Mouse (Mus musculus) liver, embryonic 14.5 days (tissue): ENCODE results near the gene Ctf2. TPM values are rescaled to one million over a fixed set of nuclear protein-coding genes. Genes with fewer than 3 reads are reported as not detected.
A peak's percentile ranks its signal among the peaks of the same experiment; 100 is the strongest.

Experiments
- ATAC-seq: fragments of 200-750 bp; cut with Nextera tagmentation; 2 replicates; pipeline ENCODE4 v1.8.0; 2017; ENCODE audit warnings: moderate number of reproducible peaks, mild to moderate bottlenecking, moderate library complexity; ENCODE audit not compliant: insufficient read depth
- DNase-seq, 3 experiments: peaks; one replicate each; pipeline ENCODE4 v3.0.0-alpha.2; 2012 to 2013; ENCODE audit warnings: low read depth in 3 of 3, low spot score in 3 of 3
- H3K27ac ChIP-seq: fragments of 300-500 bp; sonication (generic); 2 replicates; pipeline ENCODE4 v1.5.1; 2014; ENCODE audit warnings: moderate library complexity, mild to moderate bottlenecking, control low read depth, inconsistent platforms
- H3K27me3 ChIP-seq: fragments of 300-500 bp; sonication (generic); 2 replicates; pipeline ENCODE4 v1.6.1; 2014; ENCODE audit warnings: mild to moderate bottlenecking, low read length, moderate library complexity; ENCODE audit not compliant: control insufficient read depth, insufficient read depth
- H3K36me3 ChIP-seq: fragments of 300-500 bp; sonication (generic); replicated peaks from 2 replicates; pipeline ENCODE4 v1.6.1; 2014; ENCODE audit warnings: low read depth; ENCODE audit not compliant: control insufficient read depth, insufficient read depth
- H3K4me1 ChIP-seq, 2 experiments: fragments of 200-500 bp in 1 of 2; fragments of 300-500 bp in 1 of 2; sonication (generic) in 1 of 2; replicated peaks; 2 replicates each; pipeline ENCODE4 v1.6.1; 2012 to 2014; ENCODE audit warnings: antibody characterized with exemption in 1 of 2, inconsistent platforms in 1 of 2, low read length in 1 of 2; ENCODE audit not compliant: control insufficient read depth in 2 of 2, insufficient read depth in 2 of 2
- H3K4me2 ChIP-seq: fragments of 300-500 bp; sonication (generic); 2 replicates; pipeline ENCODE4 v1.6.1; 2014; ENCODE audit warnings: low read depth, mild to moderate bottlenecking, control low read depth, moderate library complexity
- H3K4me3 ChIP-seq, 2 experiments: fragments of 200-500 bp in 1 of 2; fragments of 300-500 bp in 1 of 2; sonication (generic) in 1 of 2; 2 replicates each; pipeline ENCODE4 v1.5.1; 2012 to 2014; ENCODE audit warnings: low read depth in 2 of 2, low read length in 2 of 2, mild to moderate bottlenecking in 2 of 2, control low read depth in 1 of 2, inconsistent platforms in 1 of 2, moderate library complexity in 1 of 2; ENCODE audit not compliant: insufficient read depth in 1 of 2
- H3K9ac ChIP-seq: fragments of 300-500 bp; sonication (generic); replicated peaks from 2 replicates; pipeline ENCODE4 v1.6.1; 2014; ENCODE audit warnings: mild to moderate bottlenecking, control low read depth, moderate library complexity
- H3K9me3 ChIP-seq: fragments of 300-500 bp; sonication (generic); 2 replicates; pipeline ENCODE4 v1.6.1; 2016; ENCODE audit warnings: low read length, mixed read lengths; ENCODE audit not compliant: control insufficient read depth
- CTCF ChIP-seq: IDR thresholded peaks from 2 replicates; pipeline ENCODE4 v1.5.1; 2016; ENCODE audit warnings: antibody characterized with exemption, low read depth, control low read depth
- EP300 ChIP-seq: IDR thresholded peaks from 2 replicates; pipeline ENCODE4 v1.6.1; 2016; ENCODE audit warnings: antibody characterized with exemption, low read depth
- WGBS: fragments of 180-500 bp; shearing (Covaris S2); extraction: QIAGEN DNeasy Blood & Tissue Kit; methylation state at CpG from one replicate; pipeline ENCODE4 v1.1.7; 2014; ENCODE audit not compliant: insufficient replicate concordance; 5-methylcytosine and 5-hydroxymethylcytosine counted together
- polyA plus RNA-seq, 2 experiments: library from polyadenylated mRNA; depleted of rRNA in 1 of 2; stranded (reverse) in 1 of 2; unstranded in 1 of 2; fragments of >200 nt; fragmentation: Nextera tagmentation in 1 of 2; extraction: Ambion mirVana in 1 of 2; gene quantifications; 2 replicates each; pipeline versions ENCODE4 v1.2.1 to v1.2.3; 2012 to 2014

Gene Ctf2
- polyA plus RNA-seq, 2 experiments, result 0.05 TPM; not detected in 1

DNA sequence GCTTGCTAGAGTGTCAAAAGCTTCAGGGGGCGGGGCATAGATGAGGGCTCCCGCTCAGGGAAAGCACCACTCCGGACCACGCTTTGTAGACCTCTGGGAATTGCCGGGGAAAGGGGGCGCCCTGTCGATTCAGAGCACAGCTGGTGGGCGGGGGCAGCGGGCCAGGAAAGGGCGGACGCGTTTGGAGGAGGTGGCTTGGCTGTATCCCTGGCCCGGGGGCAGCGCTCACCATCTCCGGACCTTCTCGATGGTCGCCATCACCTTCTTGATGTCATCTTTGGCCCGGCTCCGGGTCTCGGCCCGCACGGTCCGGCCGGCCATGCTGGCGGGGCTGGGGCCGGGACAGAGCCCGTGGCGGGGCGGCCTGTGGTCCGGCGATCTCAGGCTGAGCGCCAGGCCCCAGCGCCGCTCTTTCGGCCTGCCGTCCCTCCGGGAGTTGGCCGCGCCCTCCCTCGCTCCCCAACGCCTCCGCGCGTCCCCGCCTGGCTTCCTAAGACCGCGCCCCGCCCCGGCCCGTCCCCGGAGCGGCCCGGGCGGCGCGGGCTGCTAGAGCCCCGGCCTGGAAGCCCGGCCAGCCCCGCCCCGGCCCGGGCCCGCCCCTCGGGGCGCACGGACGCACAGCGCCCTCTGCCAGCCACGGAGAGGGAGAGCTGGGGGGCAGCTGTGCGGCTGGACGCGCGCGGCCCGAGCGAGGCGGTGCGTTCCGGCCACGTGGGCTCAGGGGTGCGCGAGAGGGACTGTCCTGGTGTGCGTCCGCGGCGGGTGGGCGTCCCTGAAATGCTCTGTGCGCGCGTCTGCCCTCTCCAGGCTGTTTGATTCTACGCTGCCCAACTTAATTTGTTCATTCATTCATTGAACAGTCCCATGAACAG, 23.5 kb downstream of the Ctf2 start, which contains the start of gene Bcl7c:
Gene Bcl7c, minus strand, starts transcription at position 727 of the 872 bp plus-strand sequence.
- Histone ChIP-seq H3K27me3 (no peaks in the 10 kb centered on the region), H3K4me2 (peak within 1 kb of the TSS; percentile 78), H3K4me3 (peak within 1 kb of the TSS; percentile 67 to 75), H3K4me1 (peaks cover 6 to 34% of the 10 kb centered on the region in 2 experiments), H3K27ac (peak within 1 kb of the TSS; percentile 65), H3K36me3 (no peaks in the 10 kb centered on the region), H3K9me3 (no peaks in the 10 kb centered on the region), H3K9ac (peak within 1 kb of the TSS; percentile 78)
- under 1% methylated on average over 88 of the region's 90 CpGs for WGBS
- TF ChIP-seq CTCF, result peak; percentile 56
- no peak for TF ChIP-seq EP300
- ATAC-seq, result peak; percentile 90
- peak; percentile 81 to 83 (median 82) for DNase-seq

GRCm38 (mm10) chr7:127707957-127708206, 24.1 kb downstream of the Ctf2 start:
- Histone ChIP-seq H3K36me3 (no peaks in the 10 kb centered on the region), H3K27me3 (no peaks in the 10 kb centered on the region), H3K27ac (peak overlapping the region; percentile 36), H3K9ac (peak overlapping the region; percentile 78), H3K4me3 (peak overlapping the region; percentile 67 to 75), H3K4me1 (peaks cover 6 to 33% of the 10 kb centered on the region in 2 experiments), H3K9me3 (no peaks in the 10 kb centered on the region), H3K4me2 (peak overlapping the region; percentile 78)
- TF ChIP-seq CTCF, result no peak
- no peak for TF ChIP-seq EP300
- no peak for ATAC-seq
- 0% methylated on average over 5 of the region's 5 CpGs for WGBS
- DNase-seq, result no peak

DNA sequence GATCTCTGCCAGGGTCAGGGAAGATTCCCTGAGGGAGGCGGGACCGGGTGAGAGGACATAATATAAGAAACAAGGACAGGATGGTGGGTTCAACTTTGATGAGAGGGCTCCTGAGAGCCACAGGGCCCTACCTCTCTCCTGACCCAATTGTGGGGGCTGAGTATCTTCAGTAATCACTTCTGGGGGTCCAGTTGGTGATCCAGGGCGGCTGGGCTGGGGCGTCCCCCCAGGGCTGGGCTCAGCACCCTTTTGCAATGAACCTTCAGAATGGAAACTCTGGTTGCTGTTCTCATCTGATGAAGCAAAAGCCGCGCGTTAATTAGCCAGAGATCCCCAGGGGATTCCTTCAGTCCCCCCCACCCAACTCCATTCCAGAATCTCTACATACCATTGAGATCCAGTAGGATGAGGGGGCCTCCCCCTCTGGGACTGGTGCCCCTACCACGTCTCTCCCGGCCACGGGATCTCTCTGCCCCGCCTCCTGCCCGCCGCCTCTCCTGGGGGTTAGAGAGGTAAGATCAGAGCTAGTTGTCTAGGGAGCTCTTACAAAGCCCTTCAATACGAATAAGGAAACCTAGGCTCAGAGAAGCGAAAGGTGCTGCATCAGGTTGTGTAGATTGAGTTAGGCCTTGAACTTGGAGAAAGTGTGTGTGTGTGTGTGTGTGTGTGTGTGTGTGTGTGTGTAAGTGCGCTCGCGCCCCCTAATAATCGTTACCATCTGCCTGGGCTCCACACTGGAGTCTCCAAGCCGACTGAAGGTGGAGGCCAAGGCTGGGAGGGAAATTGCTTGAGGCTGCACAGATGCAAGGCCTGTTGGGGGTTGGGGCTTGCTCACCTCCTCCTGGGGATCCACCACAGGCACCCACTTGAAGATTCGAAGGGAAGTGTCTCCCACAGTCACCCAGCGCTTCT, 24.7 kb downstream of the Ctf2 start:
- WGBS, result 33% methylated on average over 22 of the region's 22 CpGs
- no peak for DNase-seq

DNA sequence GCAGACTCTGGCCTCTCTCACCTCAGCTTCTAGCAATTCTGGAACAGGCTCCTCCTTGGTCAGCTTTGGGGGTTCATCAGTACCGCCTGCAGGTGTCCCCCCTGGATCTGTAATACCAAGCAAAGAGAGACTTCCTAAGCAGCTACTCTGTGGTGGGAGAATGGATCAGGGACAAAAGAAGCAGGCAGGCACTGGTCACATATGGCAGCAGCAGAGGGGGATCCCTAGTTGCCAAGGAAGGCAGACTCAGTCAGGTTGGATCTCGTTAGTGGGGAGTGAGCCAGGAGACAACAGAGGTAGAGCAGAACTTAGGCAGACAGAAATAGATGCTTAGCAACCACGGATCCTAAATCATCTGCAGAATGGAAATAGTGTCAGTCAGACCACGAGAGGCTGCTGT, 26.3 kb downstream of the Ctf2 start:
- H3K9me3 ChIP-seq, result no peaks in the 10 kb centered on the region
- H3K36me3 ChIP-seq, result no peaks in the 10 kb centered on the region
- peaks cover 4 to 16% of the 10 kb centered on the region in 2 experiments for H3K4me1 ChIP-seq
- no peak overlapping the region for H3K4me2 ChIP-seq
- no peak overlapping the region for H3K9ac ChIP-seq
- no peak overlapping the region for H3K4me3 ChIP-seq
- TF ChIP-seq CTCF (no peak), EP300 (no peak)
- DNase-seq (no peak), ATAC-seq (no peak)
- no peak overlapping the region for H3K27ac ChIP-seq
- WGBS, result 53% methylated on average over 4 of the region's 4 CpGs
- H3K27me3 ChIP-seq, result no peaks in the 10 kb centered on the region

More for the DNA sequence above, 24.7 kb downstream of the Ctf2 start:
- Histone ChIP-seq H3K27ac (peak overlapping the region; percentile 36), H3K4me1 (peaks cover 4 to 28% of the 10 kb centered on the region in 2 experiments), H3K9ac (peak overlapping the region; percentile 78), H3K36me3 (no peaks in the 10 kb centered on the region), H3K4me2 (peak overlapping the region; percentile 78), H3K4me3 (peak overlapping the region; percentile 67 to 75), H3K9me3 (no peaks in the 10 kb centered on the region), H3K27me3 (no peaks in the 10 kb centered on the region)
- ATAC-seq, result no peak
- TF ChIP-seq CTCF, result no peak

- H3K4me1 ChIP-seq, result peaks cover 4 to 15% of the 10 kb centered on the region in 2 experiments
- TF ChIP-seq EP300 (no peak), CTCF (no peak)
- DNase-seq, result no peak
- ATAC-seq, result no peak
- no peak overlapping the region for H3K4me2 ChIP-seq
- H3K27ac ChIP-seq, result no peak overlapping the region
- no peak overlapping the region for H3K9ac ChIP-seq
- H3K4me3 ChIP-seq, result no peak overlapping the region
- H3K9me3 ChIP-seq, result no peaks in the 10 kb centered on the region
- H3K36me3 ChIP-seq, result no peaks in the 10 kb centered on the region
- WGBS, result 58% methylated on average over 6 of the region's 6 CpGs
- H3K27me3 ChIP-seq, result no peaks in the 10 kb centered on the region
Measured at GRCm38 (mm10) chr7:127704598-127704997, 27.4 kb downstream of the Ctf2 start.
